Mouse (Mus musculus) B cell, adult 67 days (primary cell): Measurements from ENCODE around the gene Magix. TPM values are rescaled to one million over a fixed set of nuclear protein-coding genes. Genes with fewer than 3 reads are reported as not detected.

Experiments
- total RNA-seq, 2 experiments: library from RNA; stranded (reverse); gene quantifications; 4 replicates each; pipeline ENCODE4 v1.2.4; 2023

Gene Magix
- not detected for total RNA-seq

GRCm38 (mm10) chrX:7680864-7681263, at the start of gene Magix:
Magix (minus strand) TSS chrX:7681251.

DNA sequence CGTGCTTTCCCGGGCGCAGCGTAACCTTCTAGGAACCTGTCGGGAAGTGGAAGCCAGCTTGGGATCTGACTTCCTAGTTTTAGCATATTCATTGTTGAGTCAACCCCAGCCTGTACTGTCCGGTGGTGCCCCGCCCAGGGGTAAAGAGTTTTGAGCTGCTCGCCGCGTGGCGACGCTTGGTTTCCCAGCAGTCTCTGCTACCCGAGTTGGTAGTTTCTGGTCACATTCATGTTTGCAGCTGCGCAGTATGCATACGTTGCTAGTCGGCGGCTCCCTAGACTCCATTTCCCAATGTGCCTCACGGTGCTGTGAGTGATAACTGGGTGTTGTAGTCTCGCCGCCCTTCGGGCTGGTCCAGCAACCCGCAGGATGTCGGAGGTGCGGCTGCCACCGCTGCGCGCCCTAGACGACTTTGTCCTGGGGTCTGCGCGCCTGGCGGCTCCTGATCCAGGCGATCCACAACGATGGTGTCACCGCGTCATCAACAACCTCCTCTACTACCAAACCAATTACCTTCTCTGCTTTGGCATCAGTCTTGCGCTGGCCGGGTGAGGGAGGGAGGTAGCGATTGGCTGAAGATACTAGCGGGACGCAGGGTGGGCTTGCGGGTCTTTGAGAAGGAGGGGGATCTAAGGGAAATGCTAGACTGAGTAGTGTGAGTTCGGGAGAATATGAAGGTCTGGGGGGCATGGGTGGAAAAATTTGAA, 47.3 kb upstream of the Magix start, which contains the start of gene Praf2:
TSS of gene Praf2 (plus strand) at position 225 of the 707 bp plus-strand sequence.

DNA sequence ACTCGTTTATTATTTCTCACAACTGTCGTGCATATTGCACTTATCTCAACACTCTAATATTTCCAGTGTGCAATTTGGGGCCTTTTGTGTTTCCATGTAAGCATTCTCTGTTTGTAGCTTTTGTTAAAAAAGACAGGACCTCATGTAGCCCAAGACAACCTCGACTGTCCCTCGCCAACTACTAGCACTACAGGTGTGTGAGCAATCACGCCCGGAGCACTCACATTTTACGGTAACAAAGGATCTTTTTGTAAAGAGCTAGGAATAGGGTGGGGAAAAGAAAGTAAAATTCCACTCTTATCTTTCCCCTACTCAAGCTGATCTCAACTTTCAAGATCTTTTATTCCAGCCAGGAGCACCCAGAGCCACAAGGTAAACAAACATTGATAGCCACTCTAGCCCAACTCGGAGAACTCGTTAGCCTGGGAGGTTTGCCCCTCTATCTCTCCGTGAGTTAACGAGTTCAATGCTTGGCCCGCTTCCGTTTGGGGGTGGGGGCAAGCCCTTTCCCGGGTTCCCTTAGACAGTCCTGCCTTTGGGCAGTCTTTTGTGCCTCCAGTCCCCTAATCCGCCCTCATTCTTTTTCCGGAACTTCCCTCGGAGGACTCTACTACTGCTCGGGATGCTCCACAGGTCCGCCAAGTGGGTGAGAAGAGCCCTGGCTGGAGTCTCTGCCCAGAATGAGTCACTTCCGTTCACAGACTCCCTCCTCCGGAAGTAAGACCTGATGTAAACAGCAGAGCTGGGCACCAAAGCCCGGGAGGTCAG, 40.6 kb upstream of the Magix start, which contains the start of gene Gm45208:
TSS of gene Gm45208 (plus strand) at position 732 of the 768 bp plus-strand sequence.

GRCm38 (mm10) chrX:7714135-7714899, 33.3 kb upstream of the Magix start, which contains the start of gene Wdr45:
Wdr45 (plus strand) TSS chrX:7714333.

GRCm38 (mm10) chrX:7696954-7697381, 15.9 kb upstream of the Magix start, which contains the start of gene Gpkow:
Gpkow (plus strand) TSS chrX:7697131.

GRCm38 (mm10) chrX:7670921-7671623, 10.0 kb downstream of the Magix start, which contains the start of gene Plp2:
Plp2 (minus strand) TSS chrX:7671390.

GRCm38 (mm10) chrX:7657221-7657639, 23.8 kb downstream of the Magix start, which contains the start of gene Prickle3:
Prickle3 (plus strand) TSS chrX:7657260.

DNA sequence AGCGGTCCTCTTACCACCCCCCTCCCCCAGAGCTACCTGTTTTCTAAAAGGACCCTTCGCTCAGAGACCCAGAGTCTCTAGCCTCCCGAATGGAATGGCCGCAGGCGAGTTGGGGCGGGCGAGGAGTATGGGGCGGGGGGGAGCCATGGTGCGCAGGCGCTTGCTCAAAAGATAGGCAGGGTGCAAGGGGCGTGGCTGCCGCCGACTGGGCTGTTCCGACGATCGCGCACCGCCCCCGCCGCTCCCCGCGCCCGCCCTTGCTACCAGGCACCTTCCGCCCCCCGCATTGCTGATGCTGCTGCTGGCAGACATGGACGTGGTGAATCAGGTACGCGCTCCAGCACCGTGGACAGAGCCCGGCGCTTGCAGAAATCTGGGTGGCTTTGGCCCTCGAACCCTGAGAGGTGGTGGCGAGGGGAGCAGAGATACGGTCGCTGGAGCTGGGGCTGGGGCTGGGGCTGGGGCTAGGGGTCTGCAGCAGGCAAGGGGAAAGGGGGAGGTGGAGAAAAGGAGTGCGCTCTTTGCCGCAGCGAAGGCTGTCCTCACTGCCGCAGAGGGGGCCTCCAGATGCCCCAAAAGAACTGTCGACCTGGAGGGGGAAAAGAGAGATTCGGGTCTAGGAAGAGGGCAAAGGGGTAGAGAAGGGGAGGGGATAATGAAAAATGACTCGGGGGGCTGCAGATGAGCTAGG, 42.5 kb downstream of the Magix start, which contains the start of gene Syp:
TSS of gene Syp (plus strand) at position 71 of the 691 bp plus-strand sequence.

Other genes starting within 250 kb of the Magix start
- not detected for gene Foxp3, start 107.6 kb downstream of the Magix start, total RNA-seq
- 1 to 10 TPM; 5.3 to 6.6 TPM for gene Ppp1r3f, start 107.0 kb downstream of the Magix start, total RNA-seq
- 10 to 100 TPM; 19.4 to 23.0 TPM for gene Ccdc22, start 75.7 kb downstream of the Magix start, total RNA-seq
- not detected for gene Cacna1f, start 74.2 kb downstream of the Magix start, total RNA-seq
- gene Syp, start 42.8 kb downstream of the Magix start, total RNA-seq, result under 1 TPM; 0.55 to 0.56 TPM
- gene Prickle3, start 24.0 kb downstream of the Magix start, total RNA-seq, result 10 to 100 TPM; 34.3 to 35.7 TPM
- gene Plp2, start 9.9 kb downstream of the Magix start, total RNA-seq, result 100 to 1,000 TPM; 105 to 109 TPM
- 10 to 100 TPM; 52.4 to 61.9 TPM for gene Gpkow, start 15.9 kb upstream of the Magix start, total RNA-seq
- 10 to 100 TPM; 70.0 to 71.3 TPM for gene Wdr45, start 33.1 kb upstream of the Magix start, total RNA-seq
- not detected for gene Gm45208, start 41.0 kb upstream of the Magix start, total RNA-seq
- gene Praf2, start 47.2 kb upstream of the Magix start, total RNA-seq, result 10 to 100 TPM; 13.6 to 14.4 TPM
- gene Ccdc120, start 69.7 kb upstream of the Magix start, total RNA-seq, result not detected
- 10 to 100 TPM; 27.3 to 33.5 TPM for gene Tfe3, start 81.3 kb upstream of the Magix start, total RNA-seq
- gene Gripap1, start 108.5 kb upstream of the Magix start, total RNA-seq, result 100 to 1,000 TPM; 274 to 300 TPM
- 1 to 10 TPM in 1 of 2 experiments, under 1 TPM in 1; 0.59 to 2.3 TPM for gene Kcnd1, start 141.0 kb upstream of the Magix start, total RNA-seq
- 100 to 1,000 TPM; 180 to 210 TPM for gene Otud5, start 160.1 kb upstream of the Magix start, total RNA-seq
- 10 to 100 TPM; 35.7 to 59.2 TPM for gene Pim2, start 197.0 kb upstream of the Magix start, total RNA-seq
- 10 to 100 TPM; 30.9 to 34.8 TPM for gene Slc35a2, start 202.8 kb upstream of the Magix start, total RNA-seq
- 100 to 1,000 TPM; 121 to 128 TPM for gene Pqbp1, start 218.0 kb upstream of the Magix start, total RNA-seq
- gene Timm17b, start 218.1 kb upstream of the Magix start, total RNA-seq, result 10 to 100 TPM; 59.7 to 62.1 TPM
- not detected for gene Gm10491, start 226.6 kb upstream of the Magix start, total RNA-seq
- not detected for gene Gm10490, start 228.3 kb upstream of the Magix start, total RNA-seq
- not detected for gene Pcsk1n, start 238.6 kb upstream of the Magix start, total RNA-seq
- not detected for gene Eras, start 247.4 kb upstream of the Magix start, total RNA-seq